Mouse (Mus musculus) urinary bladder, postnatal 10 days (tissue): ENCODE measurements around the gene Ncf4.
"Not testable (repeated sequence)": the region's sequence is repeated elsewhere in the genome, so short reads cannot be mapped to it uniquely, and the experiment has no call there.

Experiments
- DNase-seq: peaks from one replicate; pipeline ENCODE4 v3.0.0; 2022; ENCODE audit warnings: low spot score

The Ncf4 gene

DNA sequence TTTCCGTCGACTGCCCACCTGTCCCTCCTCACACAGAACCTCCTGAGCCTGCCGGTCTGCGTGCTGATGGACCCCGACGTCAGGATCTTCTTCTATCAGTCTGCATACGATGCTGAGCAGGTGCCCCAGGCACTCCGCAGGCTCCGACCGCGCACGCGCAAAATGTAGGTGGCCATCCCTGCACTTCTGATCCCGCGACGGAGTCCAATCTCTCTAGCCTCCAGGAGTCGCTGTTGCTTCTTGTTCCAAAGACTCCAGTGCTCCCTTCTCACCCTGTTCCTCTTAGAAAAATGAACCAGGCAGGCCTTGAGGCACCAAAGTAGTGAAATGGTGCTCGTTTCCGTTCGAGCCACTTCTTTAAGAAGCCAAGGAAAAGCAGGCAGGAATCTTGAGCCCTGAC is 10.2 kb downstream of the Ncf4 start:
- DNase-seq: no peak

DNA sequence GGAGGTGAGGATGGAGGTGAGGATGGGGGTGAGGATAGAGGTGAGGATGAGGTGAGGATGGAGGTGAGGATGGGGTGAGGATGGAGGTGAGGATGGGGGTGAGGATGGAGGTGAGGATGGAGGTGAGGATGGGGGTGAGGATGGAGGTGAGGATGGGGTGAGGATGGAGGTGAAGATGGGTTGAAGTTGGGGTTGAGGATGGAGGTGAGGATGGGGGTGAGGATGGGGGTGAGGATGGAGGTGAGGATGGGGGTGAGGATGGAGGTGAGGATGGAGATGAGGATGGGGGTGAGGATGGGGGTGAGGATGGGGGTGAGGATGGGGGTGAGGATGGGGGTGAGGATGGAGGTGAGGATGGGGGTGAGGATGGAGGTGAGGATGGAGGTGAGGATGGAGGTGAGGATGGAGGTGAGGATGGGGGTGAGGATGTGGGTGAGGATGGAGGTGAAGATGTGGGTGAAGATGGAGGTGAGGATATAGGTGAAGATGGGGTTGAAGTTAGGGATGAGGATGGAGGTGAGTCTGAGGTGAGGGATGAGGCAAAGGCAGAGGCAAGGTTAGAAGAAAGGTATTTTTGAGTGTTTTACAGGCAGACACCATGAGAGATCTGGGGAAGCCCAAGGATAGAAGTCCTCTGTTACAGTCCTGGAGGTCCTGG is 12.1 kb downstream of the Ncf4 start:
- not testable (repeated sequence) for DNase-seq

DNA sequence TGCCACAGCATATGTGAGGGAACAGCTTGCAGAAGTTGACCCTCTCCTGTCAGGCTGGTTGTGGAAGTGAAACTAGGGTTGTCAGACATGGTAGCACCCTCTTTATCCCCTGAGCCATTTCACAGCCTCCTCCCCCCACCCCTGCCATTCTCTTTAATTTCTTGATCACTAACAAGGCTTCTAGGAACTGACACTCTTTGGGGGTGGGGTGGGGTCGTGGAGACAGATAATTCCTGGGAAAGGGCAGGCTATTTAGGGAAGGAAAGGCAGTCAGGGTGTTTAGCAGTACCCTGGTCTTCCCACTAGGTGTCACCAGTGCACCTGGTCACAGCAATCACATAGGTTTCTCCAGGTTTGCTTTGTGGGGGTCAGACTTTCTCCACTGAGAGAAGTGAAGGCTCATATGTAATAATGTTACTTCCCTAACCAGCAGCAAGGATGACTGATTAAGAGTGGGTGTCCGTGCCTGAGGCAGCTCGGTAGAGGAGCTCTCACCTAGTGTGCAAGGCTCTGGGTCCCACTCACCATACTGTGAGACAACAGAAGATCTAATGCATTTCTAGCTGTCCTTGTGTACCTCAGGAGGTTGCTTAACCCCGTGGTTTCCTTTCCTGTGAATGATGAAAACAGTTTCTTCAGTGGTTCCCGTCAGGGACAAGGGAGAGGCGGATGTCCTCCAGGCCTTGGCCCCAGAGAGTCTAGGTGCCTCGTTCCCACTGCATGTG is 12.9 kb downstream of the Ncf4 start:
- DNase-seq: no peak

- DNase-seq: no peak
These were observed 13.8 kb downstream of the Ncf4 start for GRCm38 (mm10) chr15:78258246-78258865.

- no peak for DNase-seq
These were observed 16.2 kb downstream of the Ncf4 start for GRCm38 (mm10) chr15:78260668-78261333.

DNA sequence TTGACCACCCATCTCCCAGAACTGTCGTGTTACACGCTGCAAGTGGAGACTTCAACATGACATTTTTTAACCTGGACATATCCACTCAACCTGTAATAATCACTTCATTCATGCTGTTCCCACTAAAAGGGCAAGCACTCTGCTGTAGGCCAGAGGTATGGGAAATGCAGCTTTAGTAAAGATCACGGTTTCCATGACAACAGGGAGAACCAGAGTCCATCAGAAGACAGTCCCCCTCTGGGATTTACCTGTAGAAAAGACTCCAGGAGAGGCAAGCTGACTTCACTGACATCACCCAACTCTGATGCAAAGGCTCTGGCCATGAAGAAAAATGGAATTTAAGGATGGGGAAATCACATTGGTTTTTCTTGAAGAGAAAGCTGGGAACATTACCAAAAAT is 18.7 kb downstream of the Ncf4 start:
- no peak for DNase-seq

DNA sequence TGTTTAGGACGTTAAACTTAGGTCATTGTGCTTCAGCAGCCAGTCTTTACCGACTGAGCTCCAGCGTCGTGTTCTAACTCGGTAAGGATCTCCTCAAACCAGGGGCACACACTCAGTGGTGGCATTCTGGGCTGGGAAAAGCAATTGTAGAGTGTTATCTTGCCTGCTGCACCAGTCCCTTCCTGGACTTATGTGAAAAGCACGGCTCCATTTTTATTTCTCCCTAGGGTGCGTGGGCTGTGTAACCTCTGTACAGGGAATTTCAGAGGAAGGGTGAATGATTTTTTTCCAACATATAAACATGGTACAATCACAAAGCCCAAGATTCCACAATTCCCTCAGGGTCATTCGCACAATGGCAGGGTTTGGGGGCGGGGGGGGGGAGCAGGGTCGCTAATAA is 22.8 kb downstream of the Ncf4 start:
- DNase-seq: no peak

DNA sequence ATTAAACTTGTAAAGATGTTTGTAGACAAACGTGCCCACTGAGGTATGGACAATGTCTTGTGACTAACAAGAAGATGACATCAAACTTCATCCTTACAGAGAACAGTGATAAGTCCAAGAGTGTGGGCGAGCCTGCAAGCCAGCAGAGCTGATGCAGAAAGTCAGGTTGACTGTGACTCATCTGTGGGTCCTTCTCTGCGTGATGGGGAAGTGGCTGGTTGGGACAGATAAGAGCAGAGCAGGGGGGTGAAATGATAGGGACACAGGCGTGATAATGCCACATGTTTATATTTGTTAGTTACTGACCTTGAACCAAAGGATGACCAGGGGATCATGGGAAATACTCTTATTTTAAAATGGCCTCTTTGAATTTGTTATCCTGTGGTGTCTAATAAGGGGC is 23.3 kb downstream of the Ncf4 start:
- DNase-seq: no peak

GRCm38 (mm10) chr15:78271208-78271607 is 26.6 kb downstream of the Ncf4 start:
- DNase-seq: no peak

GRCm38 (mm10) chr15:78278308-78278707 is 33.7 kb downstream of the Ncf4 start:
- no peak for DNase-seq

DNA sequence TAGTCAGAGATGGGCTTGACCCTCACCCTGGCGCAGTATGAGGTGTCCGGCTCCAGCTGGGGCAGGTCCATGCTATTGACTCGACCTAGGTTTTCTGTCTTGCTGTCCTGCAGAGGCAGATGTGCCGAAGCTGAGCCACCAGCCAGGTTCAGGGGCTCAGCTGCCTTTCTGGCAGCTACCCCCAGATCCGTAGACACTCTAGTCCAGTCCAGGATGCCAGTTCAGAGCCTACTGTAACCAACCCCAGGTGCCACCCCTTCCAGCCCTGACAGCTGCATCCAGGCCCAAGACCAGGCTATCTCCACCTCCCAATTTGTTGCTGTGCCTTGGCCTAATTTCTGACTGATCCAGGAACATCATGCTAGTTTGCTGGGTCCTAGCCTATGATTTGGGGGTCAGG is 43.3 kb downstream of the Ncf4 start:
- DNase-seq: no peak

- not testable (repeated sequence) for DNase-seq
These were observed 45.2 kb downstream of the Ncf4 start for GRCm38 (mm10) chr15:78289775-78290174.

GRCm38 (mm10) chr15:78293228-78293627 is 48.6 kb downstream of the Ncf4 start:
- not testable (repeated sequence) for DNase-seq

GRCm38 (mm10) chr15:78293716-78294115 is 49.1 kb downstream of the Ncf4 start:
- no peak for DNase-seq

- DNase-seq: no peak
These were observed 54.0 kb downstream of the Ncf4 start for GRCm38 (mm10) chr15:78298558-78298957.

DNA sequence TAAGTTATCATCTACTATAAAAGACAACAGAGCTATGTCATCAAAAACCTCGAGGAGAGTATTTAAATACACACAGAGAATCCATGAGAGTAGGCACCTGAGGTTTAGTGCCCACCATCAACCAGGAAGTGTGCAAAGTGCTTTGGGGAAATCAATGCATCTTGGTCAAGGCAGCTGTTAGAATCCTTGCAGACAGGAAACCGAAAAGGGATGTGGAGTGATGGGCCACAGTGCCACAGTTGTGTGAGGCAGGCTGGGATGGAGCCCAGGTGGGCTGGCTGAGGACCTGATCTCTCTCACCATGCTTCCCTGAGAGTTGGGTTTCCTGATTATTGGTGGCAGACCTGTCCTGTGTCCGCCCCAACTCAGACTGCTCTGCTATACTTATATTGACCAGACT is 55.0 kb downstream of the Ncf4 start:
- DNase-seq: no peak

GRCm38 (mm10) chr15:78300773-78301172 is 56.2 kb downstream of the Ncf4 start:
- no peak for DNase-seq

- DNase-seq: no peak
These were observed 58.1 kb downstream of the Ncf4 start for GRCm38 (mm10) chr15:78302718-78303117.

- no peak for DNase-seq
These were observed 59.1 kb downstream of the Ncf4 start for GRCm38 (mm10) chr15:78303665-78304233.

DNA sequence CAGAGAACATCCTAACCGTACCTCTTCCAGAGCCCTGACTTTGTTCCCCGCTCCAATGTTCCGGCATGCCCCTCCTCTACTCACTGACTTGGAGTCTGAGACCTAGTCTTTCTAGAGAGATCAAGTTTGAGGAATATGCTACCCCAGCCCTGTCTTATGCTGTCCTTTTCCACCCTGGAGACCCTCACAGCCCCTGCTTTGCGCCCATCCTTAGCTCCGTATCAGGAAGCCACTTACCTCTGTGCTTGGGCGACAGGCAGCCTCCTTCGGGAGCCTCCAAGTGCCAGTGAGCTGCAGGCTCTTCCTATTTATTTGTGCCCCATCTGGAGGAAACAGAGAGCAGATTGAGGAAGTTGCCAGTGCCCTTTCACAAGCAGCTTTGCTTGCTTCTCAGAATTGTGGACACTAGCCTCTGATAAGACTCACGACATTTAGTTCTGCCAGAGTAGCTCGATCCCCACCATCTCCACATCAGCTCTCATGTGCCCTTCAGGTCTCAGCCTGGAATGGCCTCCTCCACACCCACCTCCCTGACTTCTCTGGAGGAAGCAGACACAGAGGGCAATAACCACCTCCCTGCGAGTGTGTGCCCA is 60.8 kb downstream of the Ncf4 start, which contains the start of gene Csf2rb2:
TSS of gene Csf2rb2 (minus strand) at position 381 of the 593 bp plus-strand sequence.
- DNase-seq: no peak

- no peak for DNase-seq
These were observed 65.3 kb downstream of the Ncf4 start for GRCm38 (mm10) chr15:78309865-78310264.

DNA sequence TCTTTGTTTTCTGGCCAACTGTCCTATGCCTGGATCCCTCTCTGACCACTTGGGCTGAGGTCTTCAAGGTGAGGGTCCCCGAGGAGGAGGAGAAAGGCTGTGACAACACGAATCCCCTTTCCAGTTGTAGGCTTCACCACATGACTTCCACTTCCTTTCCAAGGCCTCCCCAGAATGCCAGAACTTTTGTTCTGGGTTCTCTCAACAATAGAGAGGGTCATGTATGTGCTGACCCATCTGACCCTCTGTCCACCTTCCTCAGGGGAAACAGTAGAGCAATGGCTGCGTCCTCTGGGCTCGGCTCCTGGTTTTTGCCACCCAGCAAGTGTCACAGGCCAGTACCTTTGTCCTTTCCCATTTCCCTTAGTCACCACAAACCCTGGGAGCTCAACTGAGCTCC is 66.4 kb downstream of the Ncf4 start:
- no peak for DNase-seq
